ENCODE assay signal across 18 mouse cellular contexts in genomic region chr12:83163721-83164120, GRCm38 (mm10).
DNase-seq lines count a peak whose midpoint lies in the region; ATAC-seq and TF ChIP-seq lines count a peak whose summit lies in the region.
"Had no signal": no experiment of that assay in that cellular context is flagged by ENCODE, and none has a peak within 500 bp of the region (broad histone marks: within the 10 kb centered on the region; RNA-seq: fewer than 3 reads in every experiment).

No protein-coding gene starts in this region.

- no peak for TF ChIP-seq EP300 in heart, postnatal 0 days (IDR thresholded peaks at IDR 0.05; ENCODE audit: low read depth)
- TF ChIP-seq EP300 in lung, postnatal 0 days (IDR thresholded peaks at IDR 0.05): no peak

- H3K9me3 ChIP-seq in heart, postnatal 0 days (replicated peaks; ENCODE audit: control insufficient read depth, low read length): no peaks in the 10 kb centered on the region
- H3K9me3 ChIP-seq in lung, postnatal 0 days (ENCODE audit: low read length): no peaks in the 10 kb centered on the region
- no peaks in the 10 kb centered on the region for H3K9me3 ChIP-seq in midbrain, embryonic 11.5 days (ENCODE audit: control insufficient read depth, low read length)
- H3K9me3 ChIP-seq: heart, embryonic 13.5 days had no signal

- H3K36me3 ChIP-seq in heart, postnatal 0 days (replicated peaks; ENCODE audit: control insufficient read depth, insufficient read depth, low read length): no peaks in the 10 kb centered on the region
- H3K36me3 ChIP-seq in lung, postnatal 0 days (ENCODE audit: insufficient read depth, low read length): no peaks in the 10 kb centered on the region
- no peaks in the 10 kb centered on the region for H3K36me3 ChIP-seq in midbrain, embryonic 11.5 days (ENCODE audit: control insufficient read depth, insufficient read depth, low read length)
- H3K36me3 ChIP-seq: heart, embryonic 13.5 days had no signal

- TF ChIP-seq CTCF in heart, postnatal 0 days (IDR thresholded peaks at IDR 0.05; ENCODE audit: low read depth): no peak
- no peak for TF ChIP-seq CTCF in lung, postnatal 0 days (IDR thresholded peaks at IDR 0.05)

- no peak overlapping the region for H3K9ac ChIP-seq in heart, postnatal 0 days (replicated peaks; ENCODE audit: low read depth, low read length)
- H3K9ac ChIP-seq in lung, postnatal 0 days (replicated peaks; ENCODE audit: low read depth): no peak overlapping the region
- no peak overlapping the region for H3K9ac ChIP-seq in midbrain, embryonic 11.5 days (ENCODE audit: low read length)
- H3K9ac ChIP-seq: heart, embryonic 13.5 days had no signal

- H3K27me3 ChIP-seq in heart, postnatal 0 days (ENCODE audit: control insufficient read depth, insufficient read depth, low read length): no peaks in the 10 kb centered on the region
- no peaks in the 10 kb centered on the region for H3K27me3 ChIP-seq in lung, postnatal 0 days (replicated peaks; ENCODE audit: insufficient read depth, low read length)
- no peaks in the 10 kb centered on the region for H3K27me3 ChIP-seq in midbrain, embryonic 11.5 days (ENCODE audit: control insufficient read depth, insufficient read depth, low read length)

- WGBS in heart, postnatal 0 days: 28% methylated on average over 5 of the region's 5 CpGs
- WGBS in lung, postnatal 0 days: 31% methylated on average over 5 of the region's 5 CpGs
- 76% methylated on average over 5 of the region's 5 CpGs for WGBS in midbrain, embryonic 11.5 days

- no peak overlapping the region for H3K4me3 ChIP-seq in heart, postnatal 0 days (ENCODE audit: low read depth, low read length)
- H3K4me3 ChIP-seq in lung, postnatal 0 days (ENCODE audit: low read depth, low read length): no peak overlapping the region
- no peak overlapping the region for H3K4me3 ChIP-seq in midbrain, embryonic 11.5 days (ENCODE audit: low read depth, low read length)
- H3K4me3 ChIP-seq: heart, embryonic 13.5 days had no signal

- DNase-seq in frontal cortex, postnatal 14 days (ENCODE audit: low spot score in 2 of 2): no peak
- no peak for DNase-seq in heart, postnatal 0 days (ENCODE audit: low spot score)
- DNase-seq in heart, postnatal 4 days: no peak
- peak; percentile 25 for DNase-seq in lung, postnatal 0 days (ENCODE audit: low spot score)
- DNase-seq in lung, postnatal 36 days: no peak
- DNase-seq in midbrain, embryonic 11.5 days (ENCODE audit: low spot score, missing footprints): no peak
- DNase-seq in cerebellum, postnatal 4 days (ENCODE audit: low spot score in 2 of 2): no peak
- DNase-seq: cerebellum, postnatal 25 days; kidney, postnatal 36 days; lung, adult 18-20 months; midbrain, embryonic 14.5 days; right cerebral cortex, adult 18-20 months; spleen, adult 18-20 months; thymus, postnatal 25 days had no signal

- peak; percentile 66 for ATAC-seq in frontal cortex, adult (ENCODE audit: low TSS enrichment)
- ATAC-seq in heart, postnatal 0 days (ENCODE audit: insufficient read depth, low read depth): peak; percentile 71
- ATAC-seq in lung, postnatal 0 days: no peak; the same call in 1 of the 2 replicates
- no peak for ATAC-seq in midbrain, embryonic 11.5 days (ENCODE audit: low FRiP score)
- ATAC-seq: intestine, embryonic 16.5 days had no signal

- no peak overlapping the region for H3K4me2 ChIP-seq in heart, postnatal 0 days (ENCODE audit: low read depth, low read length)
- no peak overlapping the region for H3K4me2 ChIP-seq in lung, postnatal 0 days (replicated peaks; ENCODE audit: low read depth, low read length)
- H3K4me2 ChIP-seq in midbrain, embryonic 11.5 days: no peak overlapping the region
- H3K4me2 ChIP-seq: heart, embryonic 13.5 days had no signal

- peaks cover 10% of the 10 kb centered on the region for H3K4me1 ChIP-seq in heart, postnatal 0 days (ENCODE audit: control insufficient read depth, insufficient read depth)
- no peaks in the 10 kb centered on the region for H3K4me1 ChIP-seq in lung, postnatal 0 days (ENCODE audit: insufficient read depth, low read depth, low read length)
- 0 out of 2 replicates have a peak, but pooled peaks cover 5% of the 10 kb centered on the region for H3K4me1 ChIP-seq in midbrain, embryonic 11.5 days (ENCODE audit: control insufficient read depth, insufficient read depth, low read length)

- H3K27ac ChIP-seq in heart, postnatal 0 days (ENCODE audit: low read depth): peak overlapping the region; percentile 51
- no peak overlapping the region for H3K27ac ChIP-seq in lung, postnatal 0 days (ENCODE audit: low read length)
- H3K27ac ChIP-seq in midbrain, embryonic 11.5 days (ENCODE audit: low read depth, low read length): no peak overlapping the region
- H3K27ac ChIP-seq: heart, embryonic 13.5 days; macrophage had no signal

Comparison
In these comparisons a context has a peak if more than half of its experiments do, and no peak if none do; other contexts are left out.
1. ATAC-seq: peak in frontal cortex, adult (single experiment) and heart, postnatal 0 days (single experiment); none in lung, postnatal 0 days (single experiment) and midbrain, embryonic 11.5 days (single experiment).